Mouse (Mus musculus): ENCODE measurements around the gene Eif3k.

- TF ChIP-seq CTCF (IDR thresholded peaks at IDR 0.05; ENCODE audit: control insufficient read depth, insufficient read depth, insufficient read length) (no peak), MYOD1 (IDR thresholded peaks at IDR 0.05; ENCODE audit: control insufficient read depth, insufficient read length, low read depth) (no peak)
Observed at GRCm38 (mm10) chr7:28983141-28983564, 1.5 kb upstream of the Eif3k start.

All from C2C12 (cell line).